Mouse (Mus musculus): ENCODE data around the gene Ksr1. TPM values are rescaled to one million over a fixed set of nuclear protein-coding genes. Genes with fewer than 3 reads are reported as not detected.

Gene Ksr1
- total and polyA plus RNA-seq, 2 experiments = 0.65 to 1.5 TPM

DNA sequence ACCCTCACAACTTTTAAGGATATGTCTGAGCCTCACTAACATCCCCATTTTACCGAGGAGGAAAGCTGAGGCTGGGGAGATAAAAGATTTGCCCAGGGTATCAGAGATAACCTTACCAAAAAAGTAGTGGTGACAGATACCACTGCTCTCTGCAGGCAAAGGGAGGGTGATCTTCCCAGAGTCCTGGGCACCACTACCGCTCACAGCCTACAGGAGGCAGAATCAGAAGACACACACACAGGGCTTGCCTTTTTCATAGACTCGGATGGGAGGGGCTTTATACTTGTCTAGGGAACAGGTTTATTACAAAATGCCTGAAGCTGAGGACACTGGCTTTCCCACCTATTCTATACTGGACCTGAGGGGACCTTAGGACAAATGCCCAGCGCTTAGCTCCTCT lies 43.9 kb downstream of the Ksr1 start:
- DNase-seq (ENCODE audit: extremely low read depth, low read depth, low spot score) = no peak
- no peaks in the 10 kb centered on the region for H3K36me3 ChIP-seq (ENCODE audit: control insufficient read depth, insufficient read depth, low read length)
- 58% methylated on average over 4 of the region's 4 CpGs for WGBS
- no peaks in the 10 kb centered on the region for H3K4me1 ChIP-seq (ENCODE audit: control insufficient read depth, insufficient read depth, low read length)
- H3K79me2 ChIP-seq (ENCODE audit: control insufficient read depth, insufficient read depth, low read length) = 0 out of 2 replicates have a peak, but pooled peaks cover 5% of the 10 kb centered on the region
- no peak overlapping the region for H3K9ac ChIP-seq (ENCODE audit: low read depth, low read length)
- H3K4me3 ChIP-seq (ENCODE audit: insufficient read depth, low read depth, low read length) = no peak overlapping the region
- no peak overlapping the region for H3K27ac ChIP-seq (replicated peaks; ENCODE audit: insufficient read depth, low read depth, low read length)
- TF ChIP-seq POLR2A (IDR thresholded peaks at IDR 0.05; ENCODE audit: extremely low read depth, insufficient read depth, low read length) = no peak
- peak; percentile 33 for TF ChIP-seq CTCF (IDR thresholded peaks at IDR 0.05; ENCODE audit: low read depth, low read length)
- H3K27me3 ChIP-seq (ENCODE audit: control insufficient read depth, insufficient read depth, low read length) = no peaks in the 10 kb centered on the region

DNA sequence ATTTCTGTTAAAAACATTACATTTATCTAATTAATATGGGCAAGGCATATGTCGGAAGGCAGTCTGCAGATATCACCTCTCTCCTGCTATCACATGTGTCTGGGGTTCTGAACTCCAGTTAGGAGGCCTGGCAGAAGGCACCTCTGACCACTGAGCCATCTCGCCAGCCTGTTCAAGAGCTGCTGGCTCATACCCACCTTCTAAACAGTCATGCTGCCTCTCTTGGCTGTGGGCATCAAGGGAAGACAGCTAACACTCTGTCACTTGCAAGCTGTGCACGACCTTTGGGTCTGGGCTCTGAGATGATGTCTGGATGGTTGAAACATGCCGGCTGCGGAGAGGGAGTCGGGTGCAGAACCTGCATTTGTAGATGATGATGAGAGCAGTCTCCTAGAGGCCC lies 44.6 kb downstream of the Ksr1 start:
- H3K4me3 ChIP-seq (ENCODE audit: insufficient read depth, low read depth, low read length) = no peak overlapping the region
- no peak overlapping the region for H3K27ac ChIP-seq (replicated peaks; ENCODE audit: insufficient read depth, low read depth, low read length)
- no peak for DNase-seq (ENCODE audit: extremely low read depth, low read depth, low spot score)
- 0 out of 2 replicates have a peak, but pooled peaks cover 5% of the 10 kb centered on the region for H3K79me2 ChIP-seq (ENCODE audit: control insufficient read depth, insufficient read depth, low read length)
- H3K27me3 ChIP-seq (ENCODE audit: control insufficient read depth, insufficient read depth, low read length) = no peaks in the 10 kb centered on the region
- no peaks in the 10 kb centered on the region for H3K4me1 ChIP-seq (ENCODE audit: control insufficient read depth, insufficient read depth, low read length)
- no peaks in the 10 kb centered on the region for H3K36me3 ChIP-seq (ENCODE audit: control insufficient read depth, insufficient read depth, low read length)
- 89% methylated on average over 6 of the region's 6 CpGs for WGBS
- no peak for TF ChIP-seq POLR2A (IDR thresholded peaks at IDR 0.05; ENCODE audit: extremely low read depth, insufficient read depth, low read length)
- no peak for TF ChIP-seq CTCF (IDR thresholded peaks at IDR 0.05; ENCODE audit: low read depth, low read length)
- H3K9ac ChIP-seq (ENCODE audit: low read depth, low read length) = no peak overlapping the region

DNA sequence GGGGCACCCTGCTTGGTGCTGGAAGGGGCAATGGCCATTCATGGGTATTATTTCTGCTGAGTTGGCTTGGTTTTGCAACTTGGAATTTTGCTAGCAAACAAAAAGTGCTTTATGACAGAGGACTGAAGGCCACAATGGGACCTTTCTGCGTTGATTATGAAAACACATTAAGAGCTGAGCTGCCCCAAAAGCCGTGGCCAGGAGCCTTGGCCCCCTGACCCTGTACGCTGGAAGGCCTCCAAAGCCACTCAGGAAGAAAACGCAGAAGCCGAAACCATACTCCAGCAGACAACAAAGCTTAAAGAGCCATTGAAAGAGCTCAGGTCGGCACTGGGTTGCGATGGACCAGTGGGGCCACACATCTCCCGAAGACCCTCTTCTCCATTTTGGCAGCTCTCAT lies 47.2 kb downstream of the Ksr1 start:
- Histone ChIP-seq H3K4me3 (ENCODE audit: insufficient read depth, low read depth, low read length) (no peak overlapping the region), H3K9ac (ENCODE audit: low read depth, low read length) (no peak overlapping the region), H3K4me1 (ENCODE audit: control insufficient read depth, insufficient read depth, low read length) (peaks cover 3% of the 10 kb centered on the region; the same call in 1 of the 2 replicates), H3K27me3 (ENCODE audit: control insufficient read depth, insufficient read depth, low read length) (no peaks in the 10 kb centered on the region), H3K36me3 (ENCODE audit: control insufficient read depth, insufficient read depth, low read length) (no peaks in the 10 kb centered on the region), H3K79me2 (ENCODE audit: control insufficient read depth, insufficient read depth, low read length) (0 out of 2 replicates have a peak, but pooled peaks cover 3% of the 10 kb centered on the region), H3K27ac (replicated peaks; ENCODE audit: insufficient read depth, low read depth, low read length) (0 out of 2 replicates have a peak overlapping the region, but pooled peaks have one; percentile 3)
- TF ChIP-seq POLR2A (IDR thresholded peaks at IDR 0.05; ENCODE audit: extremely low read depth, insufficient read depth, low read length) (no peak), CTCF (IDR thresholded peaks at IDR 0.05; ENCODE audit: low read depth, low read length) (no peak)
- WGBS = 64% methylated on average over 8 of the region's 8 CpGs
- DNase-seq (ENCODE audit: extremely low read depth, low read depth, low spot score) = no peak

DNA sequence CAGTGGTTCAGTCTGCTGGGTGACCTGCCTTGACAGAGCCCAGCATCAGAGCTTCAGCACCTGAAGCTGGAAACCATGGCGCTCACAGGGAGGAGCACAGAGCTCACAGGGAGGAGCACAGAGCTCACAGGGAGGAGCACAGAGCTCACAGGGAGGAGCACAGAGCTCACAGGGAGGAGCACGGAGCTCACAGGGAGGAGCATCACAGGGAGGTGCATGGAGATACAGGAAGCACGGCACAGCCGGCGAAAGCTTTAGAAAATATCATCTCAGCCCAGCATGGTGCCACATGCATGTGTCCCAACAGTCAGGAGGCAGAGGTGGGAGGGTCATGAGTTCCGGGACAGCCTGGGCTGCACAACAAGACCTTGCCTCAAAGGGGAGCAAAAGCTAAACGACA lies 48.5 kb downstream of the Ksr1 start:
- no peak overlapping the region for H3K4me3 ChIP-seq (ENCODE audit: insufficient read depth, low read depth, low read length)
- H3K36me3 ChIP-seq (ENCODE audit: control insufficient read depth, insufficient read depth, low read length) = no peaks in the 10 kb centered on the region
- no peak for DNase-seq (ENCODE audit: extremely low read depth, low read depth, low spot score)
- TF ChIP-seq CTCF (IDR thresholded peaks at IDR 0.05; ENCODE audit: low read depth, low read length) (no peak), POLR2A (IDR thresholded peaks at IDR 0.05; ENCODE audit: extremely low read depth, insufficient read depth, low read length) (no peak)
- no peak overlapping the region for H3K9ac ChIP-seq (ENCODE audit: low read depth, low read length)
- no peaks in the 10 kb centered on the region for H3K27me3 ChIP-seq (ENCODE audit: control insufficient read depth, insufficient read depth, low read length)
- peaks cover 9% of the 10 kb centered on the region; the same call in 1 of the 2 replicates for H3K4me1 ChIP-seq (ENCODE audit: control insufficient read depth, insufficient read depth, low read length)
- WGBS = 77% methylated on average over 7 of the region's 7 CpGs
- H3K79me2 ChIP-seq (ENCODE audit: control insufficient read depth, insufficient read depth, low read length) = 0 out of 2 replicates have a peak, but pooled peaks cover 3% of the 10 kb centered on the region
- H3K27ac ChIP-seq (replicated peaks; ENCODE audit: insufficient read depth, low read depth, low read length) = no peak overlapping the region

DNA sequence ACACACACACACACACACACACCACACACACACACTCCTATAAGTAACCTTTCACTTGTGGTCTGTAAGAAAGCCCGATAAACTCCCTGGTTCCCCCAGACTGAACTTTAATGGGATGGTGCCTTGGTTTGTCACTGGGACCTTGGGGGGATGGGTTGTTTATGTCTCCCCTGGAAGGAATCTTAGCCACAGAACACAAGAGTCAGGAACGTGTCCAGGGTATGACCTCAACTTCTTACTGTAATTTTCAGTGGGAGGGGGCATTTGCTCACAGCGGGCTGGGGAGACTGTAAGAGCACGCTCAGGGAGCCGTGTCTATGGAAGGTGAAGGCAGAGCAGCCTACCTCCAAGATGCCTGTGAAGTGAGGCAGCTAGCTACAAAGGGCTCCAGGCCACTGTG lies 49.5 kb downstream of the Ksr1 start:
- no peak overlapping the region for H3K27ac ChIP-seq (replicated peaks; ENCODE audit: insufficient read depth, low read depth, low read length)
- H3K36me3 ChIP-seq (ENCODE audit: control insufficient read depth, insufficient read depth, low read length) = no peaks in the 10 kb centered on the region
- no peak for TF ChIP-seq POLR2A (IDR thresholded peaks at IDR 0.05; ENCODE audit: extremely low read depth, insufficient read depth, low read length)
- TF ChIP-seq CTCF (IDR thresholded peaks at IDR 0.05; ENCODE audit: low read depth, low read length) = no peak
- H3K4me1 ChIP-seq (ENCODE audit: control insufficient read depth, insufficient read depth, low read length) = peaks cover 9% of the 10 kb centered on the region; the same call in 1 of the 2 replicates
- no peak overlapping the region for H3K9ac ChIP-seq (ENCODE audit: low read depth, low read length)
- H3K79me2 ChIP-seq (ENCODE audit: control insufficient read depth, insufficient read depth, low read length) = 0 out of 2 replicates have a peak, but pooled peaks cover 3% of the 10 kb centered on the region
- H3K27me3 ChIP-seq (ENCODE audit: control insufficient read depth, insufficient read depth, low read length) = no peaks in the 10 kb centered on the region
- no peak overlapping the region for H3K4me3 ChIP-seq (ENCODE audit: insufficient read depth, low read depth, low read length)
- 63% methylated on average over 5 of the region's 5 CpGs for WGBS
- DNase-seq (ENCODE audit: extremely low read depth, low read depth, low spot score) = no peak

- H3K27me3 ChIP-seq (ENCODE audit: control insufficient read depth, insufficient read depth, low read length) = no peaks in the 10 kb centered on the region
- 65% methylated on average over 2 of the region's 2 CpGs for WGBS
- TF ChIP-seq POLR2A (IDR thresholded peaks at IDR 0.05; ENCODE audit: extremely low read depth, insufficient read depth, low read length) = no peak
- TF ChIP-seq CTCF (IDR thresholded peaks at IDR 0.05; ENCODE audit: low read depth, low read length) = no peak
- H3K79me2 ChIP-seq (ENCODE audit: control insufficient read depth, insufficient read depth, low read length) = 0 out of 2 replicates have a peak, but pooled peaks cover 3% of the 10 kb centered on the region
- no peak overlapping the region; the same call in 1 of the 2 replicates for H3K9ac ChIP-seq (ENCODE audit: low read depth, low read length)
- H3K4me3 ChIP-seq (ENCODE audit: insufficient read depth, low read depth, low read length) = no peak overlapping the region
- H3K27ac ChIP-seq (replicated peaks; ENCODE audit: insufficient read depth, low read depth, low read length) = peak overlapping the region; percentile 28
- H3K4me1 ChIP-seq (ENCODE audit: control insufficient read depth, insufficient read depth, low read length) = peaks cover 9% of the 10 kb centered on the region; the same call in 1 of the 2 replicates
- no peak for DNase-seq (ENCODE audit: extremely low read depth, low read depth, low spot score)
- H3K36me3 ChIP-seq (ENCODE audit: control insufficient read depth, insufficient read depth, low read length) = no peaks in the 10 kb centered on the region
Measured at GRCm38 (mm10) chr11:79095713-79096112, 50.5 kb downstream of the Ksr1 start.

Data from liver, adult 2 months (tissue).